Mouse (Mus musculus): ENCODE measurements at regions not wholly inside any gene's neighbourhood (a gene's known extent, or its start where the extent isn't known, plus 50 kb on each side); places are given as distances from the start of the nearest gene placed in this dataset.

DNA sequence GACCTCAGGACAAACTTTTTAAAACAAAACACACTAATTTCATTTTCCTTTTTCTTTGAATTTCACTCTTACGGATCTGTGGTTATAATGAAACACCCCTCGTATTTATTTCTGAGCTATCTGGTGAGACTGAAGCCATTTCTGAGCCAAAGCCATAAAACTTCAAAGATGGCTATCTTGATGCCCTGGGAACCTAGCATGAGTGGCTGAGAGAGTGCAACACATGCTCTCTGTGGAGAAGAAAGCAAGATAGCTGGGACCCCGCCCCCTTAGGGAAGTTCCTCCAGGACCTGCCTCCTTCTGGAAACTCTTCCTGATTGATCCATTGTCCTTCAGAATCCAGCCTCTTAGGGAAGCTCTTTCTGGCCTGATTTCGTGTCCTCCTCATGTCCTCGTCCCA, 57.6 kb upstream of the Myb start:
- DNase-seq (ENCODE audit: low read depth), result no peak
- TF ChIP-seq POLR2A (IDR thresholded peaks at IDR 0.05; ENCODE audit: borderline replicate concordance, extremely low read depth, insufficient read depth, insufficient read length, poor library complexity, severe bottlenecking) (no peak), CTCF (IDR thresholded peaks at IDR 0.05; ENCODE audit: borderline replicate concordance, extremely low read depth, insufficient read depth, insufficient read length) (no peak)

DNA sequence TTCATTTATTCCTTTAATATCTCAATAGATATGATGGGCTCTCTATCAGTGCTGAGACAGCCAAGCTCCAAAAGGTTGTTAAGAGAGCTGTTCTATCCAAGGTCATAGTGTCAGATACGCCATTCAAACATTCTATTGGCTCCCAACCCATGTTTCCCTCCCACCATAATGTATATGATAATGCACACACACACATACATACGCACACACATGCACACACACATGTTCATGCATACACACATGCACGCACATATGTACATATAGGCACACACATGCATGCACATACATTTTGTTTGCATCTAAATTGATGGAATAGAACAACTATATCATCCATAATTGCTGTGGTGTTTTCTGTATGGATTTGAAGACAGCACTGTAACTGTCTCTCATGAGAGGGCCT, 60.0 kb upstream of the Myb start:
- TF ChIP-seq CTCF (IDR thresholded peaks at IDR 0.05; ENCODE audit: borderline replicate concordance, extremely low read depth, insufficient read depth, insufficient read length) (no peak), POLR2A (IDR thresholded peaks at IDR 0.05; ENCODE audit: borderline replicate concordance, extremely low read depth, insufficient read depth, insufficient read length, poor library complexity, severe bottlenecking) (no peak)
- DNase-seq (ENCODE audit: low read depth), result no peak

DNA sequence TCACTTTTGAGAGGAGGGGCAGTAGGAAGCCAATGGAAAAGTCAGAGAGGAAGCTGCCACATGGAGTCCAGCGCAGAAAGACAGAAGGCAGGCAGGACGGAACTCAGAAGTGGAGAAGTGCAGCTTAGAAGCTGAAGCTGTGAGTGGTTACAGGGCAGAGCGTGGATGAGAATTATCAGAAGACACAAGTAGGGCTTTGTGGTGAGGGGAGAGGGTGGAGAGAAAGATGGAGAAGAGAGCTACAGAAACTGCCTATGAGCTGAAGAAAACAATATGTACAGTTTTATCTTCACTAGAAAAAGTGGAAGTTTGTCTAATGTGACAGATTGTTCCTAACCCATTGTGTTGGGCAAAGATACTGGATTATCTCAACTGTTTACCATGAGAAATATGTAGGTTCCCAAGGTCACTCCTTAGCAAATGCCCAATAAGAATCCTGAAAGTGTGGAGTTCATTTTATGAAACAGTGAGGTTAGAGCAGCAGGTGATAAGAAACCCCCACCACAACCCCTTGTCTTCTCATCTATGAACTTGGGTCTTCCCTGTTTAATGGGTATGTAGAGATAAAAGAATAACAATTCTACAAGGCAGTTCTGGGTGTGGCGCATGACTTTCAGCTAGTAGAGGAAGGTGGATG, 60.6 kb upstream of the Myb start:
- TF ChIP-seq POLR2A (IDR thresholded peaks at IDR 0.05; ENCODE audit: borderline replicate concordance, extremely low read depth, insufficient read depth, insufficient read length, poor library complexity, severe bottlenecking) (no peak), CTCF (IDR thresholded peaks at IDR 0.05; ENCODE audit: borderline replicate concordance, extremely low read depth, insufficient read depth, insufficient read length) (no peak)
- no peak for DNase-seq (ENCODE audit: low read depth)

DNA sequence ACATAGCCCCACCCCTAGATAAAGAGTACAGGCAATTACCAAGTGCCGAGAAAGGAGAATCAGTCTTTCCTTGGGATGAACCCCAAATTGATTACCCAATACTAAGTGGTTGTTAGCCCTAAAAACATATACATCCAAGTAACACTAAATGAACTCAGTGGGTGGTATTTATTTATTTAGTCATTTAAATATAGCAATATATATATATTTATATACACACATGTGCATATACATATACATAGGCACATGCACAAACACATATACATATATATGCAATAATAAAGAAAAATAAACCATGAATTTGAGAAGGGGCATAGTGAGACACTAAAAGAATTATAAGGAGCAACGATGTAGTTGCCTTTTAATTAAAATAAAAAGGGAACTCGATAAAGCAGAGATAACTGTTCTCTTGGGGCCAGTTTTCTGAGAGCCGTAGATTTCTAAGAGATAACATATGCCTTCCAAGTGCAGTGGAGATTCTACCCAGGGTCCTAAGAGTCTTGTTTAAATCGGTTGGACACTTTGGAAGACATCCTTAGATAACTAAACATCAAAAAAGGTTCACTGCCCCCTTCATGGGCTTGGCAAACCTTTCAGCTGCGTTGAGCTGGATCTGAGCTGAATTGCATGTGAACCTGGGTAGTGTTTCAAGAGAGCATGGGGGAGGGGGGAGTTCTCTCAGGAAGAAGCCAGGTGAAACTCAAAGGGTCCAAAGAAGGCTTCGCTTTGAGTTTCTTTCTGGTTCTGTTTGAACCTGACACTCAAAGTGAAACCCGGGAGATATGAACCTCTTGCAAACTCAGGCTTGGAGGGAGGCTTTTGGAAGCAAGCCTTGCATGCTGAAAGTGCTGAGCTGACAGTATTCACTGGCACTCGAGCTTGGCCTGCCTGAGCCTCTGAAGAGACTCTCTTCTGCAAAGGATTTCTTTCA, 61.6 kb upstream of the Myb start:
- TF ChIP-seq POLR2A (IDR thresholded peaks at IDR 0.05; ENCODE audit: borderline replicate concordance, extremely low read depth, insufficient read depth, insufficient read length, poor library complexity, severe bottlenecking), result no peak
- peak; percentile 37 for DNase-seq (ENCODE audit: low read depth)

DNA sequence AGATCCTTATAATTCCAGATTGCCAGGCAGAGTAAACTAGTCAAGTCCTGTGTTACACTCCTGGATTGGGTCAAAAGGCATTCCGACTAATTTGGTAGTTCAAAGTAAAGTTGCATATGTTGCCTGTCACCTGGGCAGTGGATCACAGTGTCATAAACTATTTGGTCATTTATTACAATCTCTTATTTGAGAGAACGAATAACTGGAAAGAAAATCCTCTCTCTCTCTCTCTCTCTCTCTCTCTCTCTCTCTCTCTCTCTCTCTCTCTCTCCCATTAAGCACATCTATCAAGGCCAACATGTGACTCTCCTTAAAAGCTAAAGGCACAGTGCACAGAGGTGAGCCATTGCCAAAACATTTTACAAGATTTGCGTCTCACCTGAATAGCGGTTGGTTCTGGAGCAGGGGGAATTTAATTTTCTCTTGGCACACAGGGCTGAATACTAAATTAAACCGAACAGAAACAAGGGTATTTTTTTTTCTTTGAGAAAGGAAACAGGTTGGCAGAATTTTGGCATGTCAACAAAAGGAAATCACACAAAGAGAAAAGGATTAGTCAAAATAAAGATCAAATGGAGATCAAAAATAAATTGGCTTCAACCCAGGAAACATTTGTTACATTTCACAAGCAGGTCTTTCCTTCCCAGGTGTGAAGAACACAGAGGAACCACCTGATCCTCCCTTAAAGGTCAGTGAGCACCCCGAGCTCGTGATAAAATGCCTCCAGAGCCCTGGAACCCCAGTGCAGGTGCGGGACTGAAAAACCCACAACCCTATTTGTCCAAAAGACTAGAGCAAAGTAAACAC, 62.5 kb upstream of the Myb start:
- no peak for TF ChIP-seq POLR2A (IDR thresholded peaks at IDR 0.05; ENCODE audit: borderline replicate concordance, extremely low read depth, insufficient read depth, insufficient read length, poor library complexity, severe bottlenecking)

DNA sequence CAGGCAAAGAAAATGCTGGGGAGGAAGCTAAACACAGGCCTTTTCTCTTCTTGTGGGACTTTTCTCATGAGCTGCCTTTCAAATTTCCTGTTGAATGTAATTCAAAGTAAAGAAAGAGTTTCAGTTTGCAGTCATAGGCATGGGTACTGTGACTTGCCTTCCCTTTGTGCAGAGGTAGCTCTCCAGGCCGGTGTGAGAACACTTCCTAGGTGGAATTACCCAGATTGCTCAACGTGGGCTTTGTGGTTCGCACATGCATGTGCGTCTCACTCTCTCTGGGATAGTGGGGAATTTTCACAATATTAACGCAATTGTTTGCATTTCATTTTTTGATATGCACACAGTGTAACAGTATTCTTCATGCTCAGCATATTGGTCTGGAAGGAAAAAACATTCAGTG, 63.4 kb upstream of the Myb start:
- no peak for TF ChIP-seq POLR2A (IDR thresholded peaks at IDR 0.05; ENCODE audit: borderline replicate concordance, extremely low read depth, insufficient read depth, insufficient read length, poor library complexity, severe bottlenecking)
- TF ChIP-seq CTCF (IDR thresholded peaks at IDR 0.05; ENCODE audit: borderline replicate concordance, extremely low read depth, insufficient read depth, insufficient read length), result no peak
- DNase-seq (ENCODE audit: low read depth), result no peak

More for the DNA sequence above, 62.5 kb upstream of the Myb start:
- DNase-seq (ENCODE audit: low read depth), result peak; percentile 12

DNA sequence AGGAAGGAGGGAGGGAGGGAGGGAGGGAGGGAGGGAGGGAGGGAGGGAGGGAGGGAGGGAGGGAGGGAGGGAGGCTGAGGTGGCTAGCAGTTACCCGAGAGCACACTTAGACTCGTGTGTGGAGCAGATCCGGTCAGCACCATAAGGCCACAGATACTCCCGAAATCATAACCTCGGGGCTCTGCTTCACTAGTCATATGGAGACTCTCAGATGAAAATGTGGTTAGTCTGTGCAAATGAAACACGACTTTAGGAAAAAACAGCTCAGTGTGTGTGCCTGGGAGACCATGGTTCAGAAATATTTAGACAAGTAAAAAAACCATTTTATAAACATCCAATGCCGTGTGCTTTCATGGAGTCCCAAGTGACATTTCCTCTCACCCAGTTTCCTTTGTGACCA, 65.4 kb upstream of the Myb start:
- no peak for DNase-seq (ENCODE audit: low read depth)
- TF ChIP-seq POLR2A (IDR thresholded peaks at IDR 0.05; ENCODE audit: borderline replicate concordance, extremely low read depth, insufficient read depth, insufficient read length, poor library complexity, severe bottlenecking) (no peak), CTCF (IDR thresholded peaks at IDR 0.05; ENCODE audit: borderline replicate concordance, extremely low read depth, insufficient read depth, insufficient read length) (no peak)

DNA sequence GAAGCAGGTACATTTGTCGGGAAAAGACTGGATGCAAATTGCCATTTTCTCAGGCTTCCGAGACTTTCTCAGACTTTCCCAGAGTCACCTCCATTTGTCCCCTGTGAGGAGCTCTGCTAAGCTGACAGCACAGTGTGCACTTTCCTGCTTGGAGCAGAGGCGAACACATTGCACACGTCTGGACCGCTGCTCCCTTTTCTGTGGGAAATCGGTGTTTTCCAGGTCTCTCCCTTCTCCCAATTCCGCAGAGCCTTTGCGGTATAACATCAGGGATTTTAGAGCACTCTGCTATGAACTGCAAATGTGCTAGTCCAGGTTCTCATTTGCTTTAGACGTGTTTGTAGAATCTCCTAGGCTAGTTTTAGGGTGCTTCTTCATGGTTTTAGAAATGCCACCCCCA, 67.0 kb upstream of the Myb start:
- DNase-seq (ENCODE audit: low read depth), result no peak
- no peak for TF ChIP-seq POLR2A (IDR thresholded peaks at IDR 0.05; ENCODE audit: borderline replicate concordance, extremely low read depth, insufficient read depth, insufficient read length, poor library complexity, severe bottlenecking)
- no peak for TF ChIP-seq CTCF (IDR thresholded peaks at IDR 0.05; ENCODE audit: borderline replicate concordance, extremely low read depth, insufficient read depth, insufficient read length)

DNA sequence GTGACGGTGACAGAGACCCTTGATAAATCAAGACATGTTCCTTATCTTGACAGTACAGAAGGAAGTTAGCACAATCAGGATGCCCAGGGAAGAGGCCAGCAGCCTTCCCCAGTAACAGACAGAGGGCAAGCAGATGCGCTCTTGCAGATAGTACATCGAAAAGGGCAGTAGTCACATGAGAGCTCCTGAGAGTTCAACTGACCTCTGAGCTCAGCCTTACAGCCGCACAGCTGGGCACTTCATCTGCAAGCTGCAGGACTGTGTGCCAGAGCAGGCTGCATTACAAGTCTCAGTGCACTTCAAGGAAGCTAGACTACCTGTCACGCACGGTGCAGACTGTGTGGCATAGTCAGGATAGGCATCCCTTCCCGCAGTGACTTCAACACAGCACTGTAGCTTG, 67.2 kb upstream of the Hbs1l start:
- peak; percentile 16 for DNase-seq (ENCODE audit: low read depth)
- TF ChIP-seq POLR2A (IDR thresholded peaks at IDR 0.05; ENCODE audit: borderline replicate concordance, extremely low read depth, insufficient read depth, insufficient read length, poor library complexity, severe bottlenecking), result no peak
- no peak for TF ChIP-seq CTCF (IDR thresholded peaks at IDR 0.05; ENCODE audit: borderline replicate concordance, extremely low read depth, insufficient read depth, insufficient read length)

DNA sequence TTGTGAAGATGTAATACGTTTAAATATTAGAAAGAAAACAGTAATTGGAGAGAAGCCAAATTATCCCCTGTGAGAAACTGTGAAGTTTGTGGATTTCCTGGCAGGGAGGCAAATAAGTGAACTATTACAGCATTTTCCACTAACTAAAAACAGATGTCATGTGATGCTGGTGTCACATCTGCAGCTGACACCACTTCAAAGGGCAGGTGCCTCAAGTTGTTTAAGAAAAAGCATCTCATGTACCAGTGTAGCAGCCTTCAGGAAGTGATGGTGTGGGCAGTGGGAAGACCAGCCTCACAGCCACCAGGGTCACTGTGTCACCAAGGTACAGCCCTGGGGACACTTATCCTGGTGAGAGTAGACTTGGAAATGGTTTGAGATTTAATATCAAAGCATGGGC, 60.6 kb upstream of the Hbs1l start:
- TF ChIP-seq CTCF (IDR thresholded peaks at IDR 0.05; ENCODE audit: borderline replicate concordance, extremely low read depth, insufficient read depth, insufficient read length), result no peak
- no peak for TF ChIP-seq POLR2A (IDR thresholded peaks at IDR 0.05; ENCODE audit: borderline replicate concordance, extremely low read depth, insufficient read depth, insufficient read length, poor library complexity, severe bottlenecking)
- no peak for DNase-seq (ENCODE audit: low read depth)

DNA sequence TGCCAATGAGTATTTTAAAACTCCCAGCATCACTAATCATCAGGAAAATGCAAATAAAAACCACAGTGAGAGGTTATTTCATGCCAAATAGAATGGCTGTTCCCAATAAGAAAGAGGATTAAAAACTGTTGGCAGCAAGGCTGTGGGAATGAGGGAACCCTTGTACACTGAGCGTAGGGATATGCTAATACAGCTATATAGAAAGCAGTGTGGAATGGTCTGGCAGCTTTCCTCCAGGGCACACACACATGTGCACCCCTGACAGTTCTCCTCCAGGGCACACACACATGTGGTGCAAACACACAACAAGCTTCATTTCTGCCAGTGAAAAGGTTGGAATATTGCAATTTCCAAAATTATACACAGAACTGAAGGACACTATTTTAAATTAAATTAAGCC, 58.8 kb upstream of the Hbs1l start:
- no peak for TF ChIP-seq CTCF (IDR thresholded peaks at IDR 0.05; ENCODE audit: borderline replicate concordance, extremely low read depth, insufficient read depth, insufficient read length)
- TF ChIP-seq POLR2A (IDR thresholded peaks at IDR 0.05; ENCODE audit: borderline replicate concordance, extremely low read depth, insufficient read depth, insufficient read length, poor library complexity, severe bottlenecking), result no peak
- DNase-seq (ENCODE audit: low read depth), result peak; percentile 72
